Mouse (Mus musculus): Measurements from ENCODE around the gene Gm10053. TPM values are rescaled to one million over a fixed set of nuclear protein-coding genes. Genes with fewer than 3 reads are reported as not detected.

Gm10053 gene
- total RNA-seq, 2 experiments from 2014 or later = 249 to 252 TPM

DNA sequence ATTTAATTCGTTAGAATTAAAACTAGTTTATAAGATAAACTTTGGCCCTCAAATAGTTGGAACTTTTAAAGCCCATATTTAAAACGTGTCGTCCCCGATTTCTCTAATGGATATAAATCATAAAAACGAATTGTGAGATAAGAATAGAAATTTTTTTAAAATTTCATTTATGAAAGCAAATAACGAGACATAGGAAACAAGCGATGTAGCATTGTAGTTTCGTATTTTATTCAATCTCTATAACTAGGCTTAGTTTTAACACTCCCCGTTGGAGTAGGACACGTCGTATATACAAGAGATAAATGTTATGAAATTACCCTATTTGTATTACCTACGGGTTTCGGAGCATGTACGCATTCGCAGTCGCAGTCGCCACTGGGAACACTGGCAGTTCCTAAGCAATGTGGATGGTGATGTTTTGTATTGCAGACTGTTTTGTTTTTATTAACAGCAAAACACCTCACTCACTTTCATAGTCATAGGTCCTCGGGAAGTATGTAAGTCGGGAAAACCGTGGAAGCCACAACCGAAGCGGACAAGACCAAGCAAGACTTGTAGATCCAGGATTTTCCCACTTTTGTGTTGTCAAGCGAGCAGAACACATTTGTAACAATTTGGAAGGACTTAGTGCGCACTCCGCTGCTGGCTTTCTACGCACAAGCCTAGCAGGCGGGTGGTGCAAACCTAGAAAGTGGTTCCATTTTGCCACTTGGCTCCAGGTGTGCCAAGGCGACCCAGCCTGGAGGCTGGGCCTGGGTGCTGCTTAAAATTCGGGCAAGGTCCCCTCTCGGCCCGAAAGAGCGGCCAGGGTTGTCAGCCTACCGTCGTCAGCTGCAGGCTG is 23.5 kb downstream of the Gm10053 start:
- DNase-seq (ENCODE audit: low spot score in 2 of 2) = no peak
- intact Hi-C loops (cut with DNase I) = no loop called here

- intact Hi-C loops (cut with DNase I) = loop anchor here (5.0 kb wide), 1 partner anchor 707 kb away; no protein-coding TSS in a partner anchor
- DNase-seq (ENCODE audit: low spot score in 2 of 2) = no peak
These were observed 24.4 kb downstream of the Gm10053 start for GRCm38 (mm10) chr19:24899578-24900544.

DNA sequence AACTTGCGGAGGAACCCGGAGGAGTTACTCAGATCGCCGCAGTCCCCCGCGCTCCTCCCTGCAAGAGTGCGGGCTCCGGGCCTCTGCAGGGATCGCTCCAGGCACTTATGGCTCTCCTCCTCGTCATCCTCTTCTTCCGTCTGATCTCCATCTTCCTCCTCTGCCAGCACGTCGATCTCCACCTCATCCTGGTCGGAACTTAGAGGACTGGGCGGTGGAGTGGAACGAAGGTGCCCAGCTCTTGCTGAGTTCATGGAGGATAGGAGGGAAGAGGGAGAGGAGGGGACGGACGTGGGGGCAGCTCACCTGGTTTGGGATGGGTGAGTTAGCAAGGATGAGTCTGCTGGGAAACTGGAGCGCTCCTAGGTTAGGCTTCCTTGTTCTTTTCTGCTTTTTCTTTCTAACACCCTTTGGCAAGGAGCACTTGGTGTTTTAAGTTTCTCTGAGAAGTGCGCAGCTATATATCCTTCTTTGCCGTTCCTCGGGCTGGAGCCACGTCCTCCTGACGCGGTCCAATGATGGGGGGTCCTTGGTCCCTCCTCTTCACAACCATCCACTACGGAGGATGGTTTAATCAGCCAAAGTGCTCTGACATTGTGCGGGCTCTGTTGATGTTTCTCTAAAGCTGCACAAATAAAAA is 25.2 kb downstream of the Gm10053 start, which contains the start of gene Foxd4:
TSS of gene Foxd4 (minus strand) at position 617 of the 640 bp plus-strand sequence.
- intact Hi-C loops (cut with DNase I) = loop anchor here (5.0 kb wide), 1 partner anchor 707 kb away; no protein-coding TSS in a partner anchor
- DNase-seq (ENCODE audit: low spot score in 2 of 2) = no peak

DNA sequence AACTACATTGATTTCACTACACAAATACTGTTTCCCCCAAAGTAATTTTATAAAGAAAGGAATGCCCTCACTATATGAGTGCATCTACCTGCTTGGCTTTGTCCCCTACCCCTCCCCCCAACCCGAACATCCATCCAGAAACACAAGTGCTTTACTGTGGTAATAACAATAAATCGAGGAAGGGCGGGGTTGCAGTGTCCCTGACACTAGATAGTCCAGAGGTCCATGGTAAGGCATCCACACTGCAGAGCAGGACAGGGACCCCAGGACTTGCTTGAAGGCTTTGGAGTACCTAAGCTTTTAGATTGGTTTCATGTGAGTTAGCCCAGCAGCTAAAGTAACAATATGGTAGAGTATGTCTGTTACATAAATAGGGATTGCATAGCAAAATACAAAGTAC is 26.2 kb downstream of the Gm10053 start:
- intact Hi-C loops (cut with DNase I) = loop anchor here (5.0 kb wide), 1 partner anchor 706 kb away; no protein-coding TSS in a partner anchor
- DNase-seq (ENCODE audit: low spot score in 2 of 2) = no peak

DNA sequence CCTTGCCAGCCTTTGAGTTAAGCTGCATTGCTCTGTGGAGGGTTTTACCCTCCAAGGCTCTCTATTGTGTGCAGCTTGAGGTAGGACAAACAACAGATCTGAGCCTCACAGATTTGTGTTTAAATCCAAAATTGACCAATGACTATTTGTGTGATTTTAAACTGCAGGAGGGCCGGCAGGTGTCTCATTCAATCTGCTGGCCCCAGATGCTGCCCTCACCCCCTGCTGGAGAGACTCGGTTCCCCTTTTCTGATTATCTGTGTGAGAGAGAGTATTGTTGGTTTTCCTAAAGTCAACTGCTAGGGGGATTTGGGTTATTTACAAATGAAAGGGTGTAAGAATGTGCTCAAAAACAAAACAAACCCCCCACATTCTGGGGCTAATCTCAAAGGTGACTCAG is 26.8 kb downstream of the Gm10053 start:
- DNase-seq (ENCODE audit: low spot score in 2 of 2) = no peak
- intact Hi-C loops (cut with DNase I) = loop anchor here (5.0 kb wide), 1 partner anchor 705 kb away; no protein-coding TSS in a partner anchor

DNA sequence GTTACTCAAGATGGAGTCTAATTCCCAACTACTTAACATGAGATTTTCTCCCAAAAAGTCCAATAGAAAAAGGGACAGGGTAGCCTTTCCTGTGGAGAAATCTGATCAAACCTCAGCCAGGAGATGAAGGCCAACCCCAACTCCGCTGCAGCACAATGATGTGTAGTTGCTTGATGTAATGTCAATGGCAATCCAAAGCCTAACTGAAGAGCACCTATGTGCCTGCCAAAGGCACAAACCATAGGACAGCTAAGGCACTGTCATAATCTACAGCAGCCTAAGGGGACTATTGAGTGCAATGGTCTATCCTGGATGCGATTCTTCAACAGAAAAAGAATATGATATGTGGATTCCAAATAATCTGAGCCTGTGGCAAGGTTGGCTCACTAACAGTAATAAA is 27.3 kb downstream of the Gm10053 start:
- DNase-seq (ENCODE audit: low spot score in 2 of 2) = no peak
- intact Hi-C loops (cut with DNase I) = loop anchor here (5.0 kb wide), 1 partner anchor 704 kb away; no protein-coding TSS in a partner anchor

DNA sequence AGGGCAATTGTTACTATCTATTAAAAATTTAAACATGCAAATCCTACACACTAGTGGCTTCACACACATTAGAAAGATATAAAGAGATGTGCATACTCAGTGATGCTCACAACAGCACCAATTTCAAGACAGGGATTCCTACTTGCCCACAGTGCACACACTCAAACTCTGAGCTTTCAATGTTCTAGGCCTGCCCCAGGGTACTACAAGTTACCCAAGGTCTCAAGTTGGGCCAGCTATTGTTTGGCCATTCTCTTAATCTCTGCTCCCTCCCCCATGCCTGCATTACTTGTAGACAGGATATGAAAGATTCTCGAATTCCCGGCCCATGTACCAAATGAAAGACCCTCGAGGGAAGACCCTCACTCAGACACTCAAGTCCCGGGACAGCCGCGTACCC is 32.2 kb downstream of the Gm10053 start:
- intact Hi-C loops (cut with DNase I) = no loop called here
- DNase-seq (ENCODE audit: low spot score in 2 of 2) = no peak

GRCm38 (mm10) chr19:24908385-24909155 is 33.1 kb downstream of the Gm10053 start:
- intact Hi-C loops (cut with DNase I) = no loop called here
- DNase-seq (ENCODE audit: low spot score in 2 of 2) = no peak

DNA sequence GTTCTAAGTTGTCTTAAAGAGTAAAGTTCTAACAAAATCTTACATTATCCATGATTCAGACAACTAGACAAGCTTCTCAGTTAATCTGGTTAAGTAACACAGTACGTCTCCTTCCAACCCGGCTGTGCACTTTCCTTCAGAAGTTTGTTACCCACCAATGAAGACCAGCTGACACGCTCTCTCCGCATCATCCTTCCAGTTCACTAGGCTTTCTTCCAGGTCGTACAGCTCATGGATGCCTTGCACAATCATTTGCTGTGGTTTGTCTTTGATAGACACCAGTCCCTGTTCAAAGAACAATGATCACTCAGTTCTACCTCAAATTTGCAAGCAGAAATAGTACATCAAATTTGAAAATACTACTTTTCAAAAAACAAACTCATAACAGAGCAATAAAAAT is 45.4 kb downstream of the Gm10053 start:
- intact Hi-C loops (cut with DNase I) = no loop called here
- DNase-seq (ENCODE audit: low spot score in 2 of 2) = no peak

Other genes with a start within 250 kb of the Gm10053 start
- gene Tmem252, start 201.7 kb upstream of the Gm10053 start, total RNA-seq (2021) = 1 to 10 TPM in 1 of 2 experiments, under 1 TPM in 1; 0.66 to 1.7 TPM
- 1 to 10 TPM; 3.3 TPM for gene Pgm5, start 13.8 kb upstream of the Gm10053 start, total RNA-seq (2021)
- not detected for gene Foxd4, start 25.5 kb downstream of the Gm10053 start, total RNA-seq (2021)
- 10 to 100 TPM; 11.5 to 12.3 TPM for gene Cbwd1, start 85.9 kb downstream of the Gm10053 start, total RNA-seq (2021)
- 1 to 10 TPM; 2.7 to 5.1 TPM for gene Dock8, start 123.8 kb downstream of the Gm10053 start, total RNA-seq (2021)

All from left cerebral cortex, postnatal 14 days (tissue).